Mouse (Mus musculus): ENCODE data around the gene Tmtc2. TPM values are rescaled to one million over a fixed set of nuclear protein-coding genes. Genes with fewer than 3 reads are reported as not detected.
A peak's percentile ranks its signal among the peaks of the same experiment; 100 is the strongest.

Tmtc2 gene
- polyA plus RNA-seq, 1 experiment from 2014 or later: 8.8 TPM

DNA sequence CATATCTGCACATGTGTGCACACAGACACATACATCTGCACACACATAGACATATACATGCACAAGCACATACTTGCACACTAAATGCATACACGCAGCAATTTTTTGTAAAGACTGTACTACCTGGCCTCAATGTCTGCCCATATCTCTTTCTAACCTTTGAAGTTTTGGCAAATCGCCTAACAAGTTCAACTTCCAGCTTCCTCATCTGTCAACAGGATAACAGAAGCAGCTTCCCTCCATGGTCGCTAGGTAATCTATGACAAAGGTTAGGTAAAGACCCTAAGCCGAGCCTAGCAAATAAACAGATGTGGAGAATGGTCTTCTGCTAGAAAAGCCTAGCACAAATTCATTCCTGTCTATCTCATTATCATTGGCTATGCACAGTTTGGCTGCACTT, 37.3 kb downstream of the Tmtc2 start:
- Histone ChIP-seq H3K4me3 (no peak overlapping the region), H3K27ac (replicated peaks) (no peak overlapping the region), H3K4me1 (peaks cover 40% of the 10 kb centered on the region), H3K27me3 (ENCODE audit: low read depth, poor library complexity, severe bottlenecking) (no peaks in the 10 kb centered on the region), H3K9me3 (replicated peaks) (no peaks in the 10 kb centered on the region), H3K36me3 (no peaks in the 10 kb centered on the region)
- no peak for DNase-seq (ENCODE audit: low spot score)
- WGBS: 89% methylated on average over 4 of the region's 4 CpGs

DNA sequence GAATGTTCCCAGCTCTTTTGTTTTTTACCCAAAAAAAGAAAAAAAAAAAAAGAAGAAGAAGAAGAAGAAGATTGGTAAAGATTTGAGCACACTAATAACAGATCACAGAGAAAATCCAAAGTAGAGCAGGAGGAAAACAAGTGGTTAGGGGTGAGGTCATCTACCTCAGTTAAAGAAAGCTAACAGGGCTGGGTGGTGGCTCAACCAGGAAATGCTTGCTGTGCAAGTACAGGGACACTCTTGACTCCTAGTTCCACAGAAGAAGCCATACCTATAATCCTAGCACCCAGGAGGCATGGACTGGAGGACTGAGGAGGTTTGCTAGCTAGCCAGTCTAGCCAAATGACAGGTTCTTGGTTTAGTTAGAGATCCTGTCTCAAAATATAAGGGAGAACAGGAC, 38.4 kb downstream of the Tmtc2 start:
- Histone ChIP-seq H3K4me3 (no peak overlapping the region), H3K9me3 (replicated peaks) (no peaks in the 10 kb centered on the region), H3K4me1 (peaks cover 49% of the 10 kb centered on the region), H3K27ac (replicated peaks) (no peak overlapping the region), H3K27me3 (ENCODE audit: low read depth, poor library complexity, severe bottlenecking) (no peaks in the 10 kb centered on the region), H3K36me3 (no peaks in the 10 kb centered on the region)
- DNase-seq (ENCODE audit: low spot score): no peak

DNA sequence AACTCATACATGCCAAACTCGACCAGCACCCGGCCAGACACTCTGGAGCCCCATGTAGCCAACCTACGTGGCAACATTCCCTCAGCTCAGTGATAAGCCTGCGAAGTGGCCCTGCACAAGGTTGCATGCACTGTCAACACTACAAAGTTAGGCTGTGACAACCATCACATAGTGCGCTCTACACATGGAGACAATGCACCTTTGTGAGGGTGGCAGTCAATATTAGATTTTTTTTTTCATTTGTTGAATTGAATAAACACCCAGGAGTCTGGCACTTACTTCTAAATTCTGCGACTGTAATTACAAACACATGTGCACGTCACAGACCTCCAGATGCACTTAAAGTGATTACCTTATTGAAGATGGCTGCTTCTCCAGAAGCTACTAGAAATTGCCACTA, 41.5 kb downstream of the Tmtc2 start:
- H3K27ac ChIP-seq (replicated peaks): no peak overlapping the region
- H3K36me3 ChIP-seq: no peaks in the 10 kb centered on the region
- peaks cover 35% of the 10 kb centered on the region for H3K4me1 ChIP-seq
- no peaks in the 10 kb centered on the region for H3K9me3 ChIP-seq (replicated peaks)
- no peak overlapping the region for H3K4me3 ChIP-seq
- no peak for DNase-seq (ENCODE audit: low spot score)
- 85% methylated on average over 7 of the region's 7 CpGs for WGBS
- H3K27me3 ChIP-seq (ENCODE audit: low read depth, poor library complexity, severe bottlenecking): no peaks in the 10 kb centered on the region

DNA sequence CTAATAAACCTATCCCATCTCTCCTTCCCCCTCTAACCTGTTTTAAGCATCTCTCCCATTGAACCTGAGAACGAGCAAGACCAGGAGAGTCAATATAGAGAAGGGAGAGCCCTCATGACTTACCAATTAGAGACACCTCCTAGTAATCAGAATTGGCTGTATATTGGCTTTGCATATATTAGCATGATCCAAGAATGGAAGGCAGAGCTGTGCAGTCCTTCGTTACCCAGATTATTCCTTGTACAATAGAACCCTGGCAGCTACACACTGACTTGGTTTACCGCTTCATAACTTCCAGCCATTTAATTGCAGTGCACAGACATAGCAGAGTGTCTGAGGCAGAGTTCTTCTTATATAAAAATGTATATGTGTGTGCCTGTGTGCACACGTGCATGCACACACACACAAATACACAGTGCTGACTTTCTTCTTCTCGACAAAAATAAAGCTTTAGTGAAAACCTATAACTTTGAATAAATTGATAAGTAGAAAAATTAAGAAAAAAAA, 42.2 kb downstream of the Tmtc2 start:
- Histone ChIP-seq H3K36me3 (no peaks in the 10 kb centered on the region), H3K4me1 (peaks cover 38% of the 10 kb centered on the region), H3K27me3 (ENCODE audit: low read depth, poor library complexity, severe bottlenecking) (no peaks in the 10 kb centered on the region), H3K9me3 (replicated peaks) (no peaks in the 10 kb centered on the region), H3K27ac (replicated peaks) (no peak overlapping the region), H3K4me3 (no peak overlapping the region)
- no peak for DNase-seq (ENCODE audit: low spot score)
- 83% methylated on average over 5 of the region's 5 CpGs for WGBS

DNA sequence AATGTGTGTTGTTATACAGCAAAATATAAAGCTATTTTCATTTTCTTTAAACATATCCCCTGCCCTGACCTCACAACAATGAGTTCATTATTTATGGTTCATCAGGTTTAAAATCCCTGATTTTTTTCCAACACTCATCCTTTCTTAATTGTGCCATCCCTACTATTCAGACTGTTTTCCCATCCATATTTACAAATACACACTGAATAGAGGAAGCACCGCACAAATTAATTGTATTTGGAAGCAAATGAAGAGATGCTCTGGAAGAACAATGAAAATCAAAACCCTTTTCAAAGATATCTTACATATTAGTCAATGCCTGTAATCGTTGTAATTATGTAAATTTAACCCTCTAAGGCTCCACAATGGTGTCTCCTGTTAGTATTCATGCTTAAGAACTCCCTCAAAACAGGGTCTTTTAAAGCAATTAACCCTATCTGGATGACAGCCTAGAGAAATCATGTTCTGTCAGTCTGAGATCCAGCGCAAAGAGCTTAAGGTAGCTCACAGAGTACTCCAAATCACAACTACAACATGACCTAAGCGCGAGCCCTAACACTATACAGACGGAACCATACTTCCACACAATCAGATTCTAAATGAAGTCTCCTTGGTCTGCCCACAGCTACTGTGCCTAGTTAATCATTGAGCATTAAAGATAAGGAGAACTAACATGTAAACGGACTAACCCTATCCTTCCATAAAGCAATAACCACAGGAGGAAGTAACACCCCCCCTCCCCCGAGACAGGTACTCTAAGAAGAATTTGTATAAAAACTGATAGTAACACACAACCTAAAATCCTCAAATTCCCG, 43.0 kb downstream of the Tmtc2 start:
- H3K4me1 ChIP-seq: peaks cover 46% of the 10 kb centered on the region
- DNase-seq (ENCODE audit: low spot score): no peak
- no peak overlapping the region for H3K4me3 ChIP-seq
- H3K27ac ChIP-seq (replicated peaks): no peak overlapping the region
- no peaks in the 10 kb centered on the region for H3K36me3 ChIP-seq
- WGBS: 82% methylated on average over 9 of the region's 9 CpGs
- H3K27me3 ChIP-seq (ENCODE audit: low read depth, poor library complexity, severe bottlenecking): no peaks in the 10 kb centered on the region
- H3K9me3 ChIP-seq (replicated peaks): no peaks in the 10 kb centered on the region

DNA sequence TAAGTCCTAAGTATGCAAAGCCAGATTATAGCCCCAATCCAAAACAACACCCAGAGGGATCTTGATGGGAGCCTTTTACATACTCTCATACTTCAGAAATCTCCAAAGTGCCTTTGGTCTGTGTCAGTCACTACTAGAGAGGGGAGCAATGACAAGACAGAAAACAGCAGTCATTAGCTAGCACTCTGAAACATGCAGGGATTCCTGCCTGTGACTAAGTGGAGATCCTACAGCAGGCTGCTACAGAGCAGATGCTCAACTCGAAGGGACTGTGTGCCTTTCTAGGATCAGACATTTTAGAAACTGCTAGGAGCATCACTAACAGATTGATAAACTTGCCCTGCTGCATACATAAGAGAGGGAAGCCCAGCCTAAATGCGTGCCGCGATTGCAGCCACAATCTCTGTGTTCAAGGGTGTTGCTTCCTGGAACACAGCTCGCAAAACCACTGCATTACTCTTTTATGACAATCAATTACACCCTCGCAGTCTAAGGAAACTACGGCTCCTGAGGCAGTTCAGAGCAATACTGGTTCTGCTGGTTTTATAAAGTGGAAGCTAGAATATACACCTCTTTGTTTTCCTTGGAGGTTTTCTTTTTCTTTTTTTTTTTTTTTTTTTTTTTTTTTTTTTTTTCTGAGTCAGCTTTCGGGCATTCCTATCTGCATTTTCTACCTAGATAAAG, 50.7 kb downstream of the Tmtc2 start:
- no peak overlapping the region for H3K27ac ChIP-seq (replicated peaks)
- H3K27me3 ChIP-seq (ENCODE audit: low read depth, poor library complexity, severe bottlenecking): no peaks in the 10 kb centered on the region
- H3K36me3 ChIP-seq: no peaks in the 10 kb centered on the region
- H3K4me1 ChIP-seq: peaks cover 51% of the 10 kb centered on the region
- 80% methylated on average over 8 of the region's 8 CpGs for WGBS
- no peak for DNase-seq (ENCODE audit: low spot score)
- no peak overlapping the region for H3K4me3 ChIP-seq
- H3K9me3 ChIP-seq (replicated peaks): no peaks in the 10 kb centered on the region

DNA sequence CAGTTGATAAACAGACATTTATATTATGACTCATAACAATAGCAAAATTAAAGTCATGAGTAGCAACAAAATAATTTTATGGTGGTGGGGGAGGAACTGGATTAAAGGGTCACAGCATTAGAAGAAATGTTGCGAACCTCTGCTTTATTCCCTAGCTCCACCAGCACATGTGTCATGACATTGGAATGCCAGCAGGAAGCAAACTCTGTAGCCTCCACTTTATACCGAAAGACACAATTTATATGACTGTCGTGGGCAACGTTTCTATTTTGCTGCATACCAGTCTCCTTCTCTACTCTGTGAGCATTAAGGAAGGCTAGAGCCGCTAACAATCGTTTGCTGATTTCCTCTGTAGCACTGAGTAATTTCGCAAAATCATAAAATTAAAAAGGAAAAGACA, 51.8 kb downstream of the Tmtc2 start:
- Histone ChIP-seq H3K9me3 (replicated peaks) (no peaks in the 10 kb centered on the region), H3K36me3 (no peaks in the 10 kb centered on the region), H3K27ac (replicated peaks) (no peak overlapping the region), H3K27me3 (ENCODE audit: low read depth, poor library complexity, severe bottlenecking) (no peaks in the 10 kb centered on the region), H3K4me1 (peaks cover 51% of the 10 kb centered on the region), H3K4me3 (no peak overlapping the region)
- WGBS: 90% methylated on average over 7 of the region's 7 CpGs
- no peak for DNase-seq (ENCODE audit: low spot score)

DNA sequence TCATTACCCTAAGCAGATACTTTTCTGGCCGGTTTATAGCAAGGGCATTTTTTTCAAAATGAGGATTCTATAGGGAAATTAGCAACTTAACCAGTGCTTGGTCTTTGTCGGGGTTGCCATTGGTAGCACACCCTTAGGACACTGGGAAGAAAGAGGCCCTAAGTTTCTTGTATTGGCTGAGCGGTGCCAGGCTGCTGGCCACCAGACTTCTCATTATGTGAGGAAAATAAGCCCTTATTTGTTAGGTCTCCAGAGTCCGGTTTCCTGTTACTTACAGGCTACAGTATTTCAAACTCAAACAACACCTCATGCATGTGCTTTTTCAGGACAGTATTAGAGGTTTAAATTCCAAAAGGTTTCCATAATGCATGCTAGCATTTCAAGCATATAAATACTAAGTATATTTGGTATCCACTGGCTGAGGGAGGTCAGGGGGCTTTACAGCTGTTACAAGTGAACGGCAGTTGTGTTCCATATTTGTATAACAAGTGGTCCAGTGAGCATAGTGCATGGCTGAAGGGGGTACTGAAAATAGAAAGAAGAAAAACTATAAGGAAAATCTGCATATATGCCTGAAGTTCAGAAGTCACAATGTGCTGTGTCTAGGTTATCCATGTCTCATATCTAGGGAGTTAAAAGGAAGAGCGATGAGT, 55.0 kb downstream of the Tmtc2 start:
- Histone ChIP-seq H3K27me3 (ENCODE audit: low read depth, poor library complexity, severe bottlenecking) (no peaks in the 10 kb centered on the region), H3K27ac (replicated peaks) (no peak overlapping the region), H3K4me3 (no peak overlapping the region), H3K4me1 (peaks cover 24% of the 10 kb centered on the region), H3K9me3 (replicated peaks) (no peaks in the 10 kb centered on the region), H3K36me3 (no peaks in the 10 kb centered on the region)
- no peak for DNase-seq (ENCODE audit: low spot score)
- WGBS: 84% methylated on average over 6 of the region's 6 CpGs

DNA sequence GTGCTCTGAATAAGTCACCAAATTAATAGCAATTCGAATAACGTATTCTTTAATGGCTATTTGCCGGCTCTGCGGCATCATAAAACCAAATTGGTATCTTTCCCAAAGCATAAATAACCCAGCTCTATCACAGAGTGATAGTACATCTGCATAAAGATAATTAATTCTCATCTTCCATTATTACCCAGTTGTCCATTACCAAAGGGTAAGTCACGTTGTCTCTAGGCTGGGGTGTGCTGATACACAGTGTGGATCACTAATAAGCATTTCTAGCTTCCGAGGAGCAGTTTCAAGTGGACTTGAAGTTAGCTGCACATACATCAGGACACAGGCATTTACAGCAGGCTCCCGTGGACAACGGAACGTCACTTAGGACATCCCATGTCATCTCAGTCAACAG, 56.1 kb downstream of the Tmtc2 start:
- 95% methylated on average over 9 of the region's 9 CpGs for WGBS
- Histone ChIP-seq H3K4me1 (peaks cover 25% of the 10 kb centered on the region), H3K36me3 (no peaks in the 10 kb centered on the region), H3K27ac (replicated peaks) (no peak overlapping the region), H3K4me3 (no peak overlapping the region), H3K9me3 (replicated peaks) (no peaks in the 10 kb centered on the region), H3K27me3 (ENCODE audit: low read depth, poor library complexity, severe bottlenecking) (no peaks in the 10 kb centered on the region)
- no peak for DNase-seq (ENCODE audit: low spot score)

DNA sequence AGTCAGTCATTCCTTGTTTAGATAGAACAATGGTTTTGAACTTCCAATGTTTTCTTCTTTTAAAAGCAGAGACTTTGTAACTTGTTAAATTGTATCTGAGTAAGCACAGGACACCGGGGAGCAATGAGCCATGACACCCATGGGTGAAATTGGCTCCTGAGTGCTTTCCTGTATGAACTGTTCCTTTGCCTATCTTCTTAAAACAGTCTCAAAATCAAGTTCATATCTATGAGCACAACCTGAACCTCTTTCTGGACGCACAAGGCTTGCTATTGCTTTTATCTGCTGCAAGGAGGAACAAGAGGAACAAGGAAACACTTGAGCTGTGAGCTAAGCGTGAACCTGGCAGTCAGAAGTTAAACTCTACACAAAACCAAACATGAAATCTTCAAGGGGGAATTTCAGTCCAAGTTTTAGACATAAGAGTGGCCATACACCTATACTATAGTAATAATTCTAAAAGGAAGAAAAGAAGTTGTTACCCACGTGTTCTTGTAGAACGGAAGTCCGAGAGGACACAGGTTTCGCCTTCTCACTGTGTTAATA, 60.4 kb downstream of the Tmtc2 start:
- Histone ChIP-seq H3K27ac (replicated peaks) (no peak overlapping the region), H3K4me3 (no peak overlapping the region), H3K27me3 (ENCODE audit: low read depth, poor library complexity, severe bottlenecking) (no peaks in the 10 kb centered on the region), H3K4me1 (peaks cover 39% of the 10 kb centered on the region), H3K9me3 (replicated peaks) (no peaks in the 10 kb centered on the region), H3K36me3 (no peaks in the 10 kb centered on the region)
- no peak for DNase-seq (ENCODE audit: low spot score)
- WGBS: 72% methylated on average over 7 of the region's 7 CpGs

DNA sequence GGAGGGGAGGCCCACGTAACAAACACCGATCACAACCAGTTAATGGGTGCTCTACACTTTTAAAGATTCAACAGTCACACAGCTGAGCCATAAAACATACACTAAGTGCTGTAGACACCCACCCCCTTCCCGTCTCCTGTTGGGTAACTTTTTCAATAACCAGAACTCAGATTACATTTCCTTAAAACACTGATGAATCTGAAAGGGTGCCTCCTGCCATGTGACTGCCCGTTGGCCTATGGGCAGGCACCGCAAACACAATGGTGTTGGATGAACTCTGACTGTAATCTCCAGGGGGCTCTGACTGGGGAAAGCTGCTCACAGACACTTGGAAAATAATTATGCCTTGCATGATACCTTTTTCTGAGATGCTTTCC, 64.4 kb downstream of the Tmtc2 start:
- H3K27me3 ChIP-seq (ENCODE audit: low read depth, poor library complexity, severe bottlenecking): no peaks in the 10 kb centered on the region
- H3K9me3 ChIP-seq (replicated peaks): no peaks in the 10 kb centered on the region
- peak; percentile 32 for DNase-seq (ENCODE audit: low spot score)
- peaks cover 17% of the 10 kb centered on the region for H3K36me3 ChIP-seq
- peak overlapping the region; percentile 46 for H3K27ac ChIP-seq (replicated peaks)
- H3K4me1 ChIP-seq: peaks cover 44% of the 10 kb centered on the region
- H3K4me3 ChIP-seq: peak overlapping the region; percentile 28; the same call in 1 of the 2 replicates
- WGBS: 48% methylated on average over 5 of the region's 5 CpGs

DNA sequence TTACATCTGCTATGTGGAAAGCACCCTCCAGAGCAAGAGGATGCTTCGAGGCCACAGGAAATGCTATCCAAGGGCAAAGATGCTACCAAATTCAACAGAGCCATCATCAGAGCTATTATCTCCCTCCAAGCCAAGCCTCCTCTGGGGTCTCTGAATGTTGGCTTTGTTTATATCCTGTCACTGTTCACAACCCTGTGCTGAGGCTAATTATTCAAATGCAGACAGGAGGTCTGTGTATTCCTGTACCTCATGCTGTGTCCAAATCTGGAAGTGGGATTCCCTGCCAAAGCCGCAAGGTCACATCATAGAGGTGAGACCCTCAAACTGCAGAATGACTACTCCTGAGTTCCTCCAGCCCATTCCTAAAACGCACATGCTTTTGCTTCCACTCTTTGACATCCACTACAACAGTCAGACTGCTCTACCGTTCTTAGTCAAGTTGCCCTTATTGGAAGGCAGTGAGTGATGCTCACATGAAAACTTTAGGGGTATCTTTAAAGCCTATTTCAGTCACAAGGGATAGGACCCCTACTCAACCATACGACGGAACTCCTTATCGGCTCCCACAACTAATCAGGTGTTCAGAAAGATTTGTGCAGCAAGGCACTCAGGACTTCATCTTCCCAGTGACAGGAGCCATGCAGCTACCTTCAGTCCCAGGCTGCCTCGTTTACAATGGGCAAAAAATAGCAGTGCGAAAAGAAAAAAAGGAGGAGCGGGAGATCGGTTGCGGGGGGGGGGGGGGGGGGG, 64.9 kb downstream of the Tmtc2 start:
- Histone ChIP-seq H3K9me3 (replicated peaks) (no peaks in the 10 kb centered on the region), H3K27me3 (ENCODE audit: low read depth, poor library complexity, severe bottlenecking) (no peaks in the 10 kb centered on the region), H3K27ac (replicated peaks) (peak overlapping the region; percentile 46; the same call in 1 of the 2 replicates), H3K4me3 (peak overlapping the region; percentile 28; the same call in 1 of the 2 replicates), H3K36me3 (peaks cover 17% of the 10 kb centered on the region), H3K4me1 (peaks cover 44% of the 10 kb centered on the region)
- DNase-seq (ENCODE audit: low spot score): no peak
- WGBS: 48% methylated on average over 11 of the region's 12 CpGs
